Mouse (Mus musculus) heart, postnatal 0 days (tissue): Measurements from ENCODE around the gene Snrnp200.
"Not testable (repeated sequence)": the region's sequence is repeated elsewhere in the genome, so short reads cannot be mapped to it uniquely, and the experiment has no call there.

Source experiments
- CTCF ChIP-seq: IDR thresholded peaks from 2 replicates; pipeline ENCODE4 v1.5.1; 2016; ENCODE audit warnings: antibody characterized with exemption, control low read depth, low read depth
- EP300 ChIP-seq: IDR thresholded peaks from 2 replicates; pipeline ENCODE4 v1.6.1; 2016; ENCODE audit warnings: antibody characterized with exemption, low read depth

- TF ChIP-seq CTCF, EP300: not testable (repeated sequence)
These were observed 63.9 kb downstream of the Snrnp200 start for GRCm38 (mm10) chr2:127272049-127272448.
